Mouse (Mus musculus): ENCODE data around the gene Hexim1.

Gene Hexim1

DNA sequence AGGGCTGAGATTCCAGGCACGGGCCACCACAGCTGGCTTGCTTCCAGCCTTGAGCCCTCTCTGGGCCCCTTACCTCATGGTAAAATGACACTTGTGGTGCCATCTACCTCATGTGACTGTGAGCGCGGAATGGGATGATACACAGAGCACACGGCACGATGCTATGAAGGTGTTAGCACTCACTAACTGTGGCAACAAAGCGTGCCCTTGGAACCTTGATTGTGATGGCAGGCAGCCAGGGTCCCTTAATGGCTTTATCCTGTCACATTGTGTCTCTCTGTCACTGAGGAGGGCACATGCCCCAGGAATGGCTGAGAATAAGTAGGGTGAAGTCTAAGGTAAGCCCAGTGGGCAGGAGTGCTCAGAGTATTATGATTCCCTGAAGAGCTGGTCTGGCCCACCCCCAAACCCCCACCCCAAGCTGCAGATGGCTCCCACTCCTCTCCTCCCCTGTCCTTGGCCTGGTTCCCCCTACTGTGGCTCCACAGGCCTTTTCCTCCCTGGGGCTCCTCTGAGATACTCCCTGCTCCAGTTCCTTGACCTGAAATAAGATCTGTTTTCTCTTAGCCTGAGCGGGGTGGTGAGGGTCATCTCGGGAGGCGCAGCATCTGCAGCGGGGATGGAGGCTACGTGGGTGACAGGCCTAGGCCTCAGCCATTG is 17.4 kb upstream of the Hexim1 start:
- DNase-seq (ENCODE audit: low read depth), result no peak

GRCm38 (mm10) chr11:103099352-103099940 is 16.6 kb upstream of the Hexim1 start:
- DNase-seq (ENCODE audit: low read depth), result no peak

GRCm38 (mm10) chr11:103100361-103100760 is 15.7 kb upstream of the Hexim1 start:
- DNase-seq (ENCODE audit: low read depth), result no peak

- DNase-seq (ENCODE audit: low read depth), result no peak
Observed at GRCm38 (mm10) chr11:103101481-103101865, 14.6 kb upstream of the Hexim1 start, which contains the start of the genes Plcd3 and Acbd4. TSS of gene Plcd3 (minus strand) at chr11:103101658. TSS of gene Acbd4 (plus strand) at chr11:103101682.

DNA sequence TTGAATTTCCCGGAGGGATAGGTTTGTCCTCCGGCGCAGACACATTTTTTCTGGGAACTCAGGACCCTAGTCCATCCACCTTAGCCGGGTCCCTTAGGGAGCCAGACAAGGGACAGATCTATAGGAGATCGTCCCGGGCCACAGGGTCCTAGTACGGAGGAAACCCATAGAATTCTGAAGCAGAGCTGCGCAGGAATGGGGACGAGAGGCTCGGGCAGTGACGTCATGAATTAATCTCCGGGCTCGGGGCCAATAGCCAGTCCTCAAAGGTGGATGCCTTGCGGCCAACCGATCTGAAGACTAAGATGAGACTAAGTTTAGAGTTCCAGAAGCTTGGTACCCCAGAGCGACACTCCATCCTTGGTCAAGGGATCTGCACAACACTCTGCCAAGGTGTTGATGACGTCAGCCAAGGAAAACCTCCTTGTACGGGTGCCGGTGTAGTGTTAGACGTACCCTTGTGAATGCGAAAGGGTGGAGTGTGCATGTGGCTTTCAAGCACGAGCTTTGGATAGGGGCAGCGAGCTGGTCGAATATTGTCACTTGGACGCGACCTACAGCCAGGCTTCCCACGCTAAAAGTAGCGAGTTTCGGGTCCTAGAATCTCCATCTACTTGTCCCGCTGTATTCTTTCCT is 14.0 kb upstream of the Hexim1 start:
- no peak for DNase-seq (ENCODE audit: low read depth)

DNA sequence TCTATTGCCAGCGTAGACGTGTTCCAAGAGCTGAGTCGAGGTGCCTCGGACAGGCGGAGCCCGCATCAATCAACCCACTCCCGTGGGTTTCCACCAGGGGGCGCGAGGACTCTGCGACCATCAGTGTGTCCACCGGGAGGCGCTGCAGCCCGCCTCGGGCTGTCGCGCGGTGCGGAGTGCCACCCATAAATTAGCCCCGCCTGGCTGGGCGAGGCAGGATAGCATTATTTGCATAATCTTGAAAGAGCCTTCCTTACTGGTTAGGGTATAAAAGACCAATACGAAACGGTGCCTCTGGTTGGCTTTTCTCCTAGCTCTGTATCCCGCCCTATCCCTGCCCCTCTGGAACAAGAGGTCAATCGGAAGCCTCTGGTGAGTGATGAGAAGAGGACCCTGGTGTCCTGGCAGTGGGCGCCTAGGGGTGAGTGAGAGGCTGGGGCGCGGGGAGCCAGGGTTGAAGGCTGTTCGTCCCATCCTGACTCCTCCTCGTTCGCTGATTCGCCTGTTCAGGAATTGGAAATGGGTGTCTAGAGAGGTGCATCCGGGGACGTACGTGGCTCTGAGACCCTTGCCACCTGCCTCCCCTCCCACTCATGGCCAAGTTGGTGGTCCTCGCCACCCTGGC is 13.2 kb upstream of the Hexim1 start:
- DNase-seq (ENCODE audit: low read depth), result peak; percentile 95

DNA sequence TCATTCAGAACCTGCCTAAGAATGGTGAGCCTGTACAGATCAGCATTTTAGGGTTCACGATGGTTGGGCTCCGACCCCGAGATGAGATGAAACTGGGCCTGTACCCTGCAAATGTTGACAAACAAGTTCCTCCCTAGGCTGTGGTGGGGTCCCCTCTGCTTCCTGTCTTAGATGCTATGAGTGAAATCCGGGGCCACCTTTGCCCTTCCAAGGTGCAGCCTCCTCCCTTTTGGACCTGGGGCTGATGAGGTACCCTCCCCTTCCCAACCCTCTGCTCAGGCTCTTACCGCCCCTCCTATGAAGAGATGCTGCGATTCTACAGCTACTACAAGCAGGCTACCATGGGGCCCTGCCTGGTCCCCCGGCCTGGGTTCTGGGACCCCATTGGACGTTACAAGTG is 12.4 kb upstream of the Hexim1 start:
- no peak for DNase-seq (ENCODE audit: low read depth)

- DNase-seq (ENCODE audit: low read depth), result no peak
Observed at GRCm38 (mm10) chr11:103104469-103104868, 11.6 kb upstream of the Hexim1 start.

DNA sequence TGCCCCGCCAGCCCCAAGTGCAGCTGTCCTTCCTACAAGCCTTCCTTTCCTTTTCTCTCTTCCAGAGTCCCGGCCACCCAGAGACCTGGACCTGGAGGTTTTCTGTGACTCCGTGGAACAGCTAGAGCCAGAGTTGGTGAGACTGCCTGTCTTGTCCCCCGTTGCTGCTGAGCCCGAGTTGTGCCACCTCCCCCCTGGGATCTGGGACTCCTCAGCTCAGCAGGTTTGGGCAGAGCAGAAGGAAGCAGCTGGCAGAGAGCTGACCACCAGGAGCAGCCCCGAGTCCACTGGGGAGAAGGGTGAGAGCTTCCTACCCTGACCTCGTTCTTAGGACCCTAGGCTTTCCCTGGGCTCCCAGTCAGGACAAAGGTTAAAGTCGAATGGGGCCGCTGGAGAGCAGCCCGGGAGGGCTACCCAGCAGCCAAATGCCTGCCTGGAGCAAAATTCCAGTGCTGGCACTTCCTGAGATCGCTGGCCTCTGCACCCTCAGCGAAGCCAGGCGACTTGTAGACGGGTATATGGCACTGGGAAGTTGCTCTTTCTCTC is 10.8 kb upstream of the Hexim1 start:
- no peak for DNase-seq (ENCODE audit: low read depth)

- no peak for DNase-seq (ENCODE audit: low read depth)
Observed at GRCm38 (mm10) chr11:103105810-103106209, 10.2 kb upstream of the Hexim1 start.

DNA sequence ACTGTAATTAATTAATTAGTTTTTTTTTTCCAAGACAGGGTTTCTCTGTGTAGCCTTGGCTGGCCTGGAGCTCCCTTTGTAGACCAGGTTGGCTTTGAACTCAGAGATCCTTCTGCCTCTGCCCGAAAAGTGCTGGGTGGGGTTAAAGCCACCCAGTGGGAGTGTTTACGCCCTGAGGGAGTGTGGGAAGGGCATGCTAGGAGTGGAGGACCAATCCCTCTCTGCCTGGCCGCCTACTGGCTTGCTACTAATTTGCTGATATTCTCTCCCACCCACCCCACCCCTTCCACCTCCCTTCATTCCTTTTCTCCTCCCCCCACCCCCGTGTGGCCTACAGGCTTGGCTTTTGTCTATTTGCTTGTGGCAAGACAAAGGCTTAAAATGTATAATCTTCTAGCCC is 9.6 kb upstream of the Hexim1 start:
- no peak for DNase-seq (ENCODE audit: low read depth)

DNA sequence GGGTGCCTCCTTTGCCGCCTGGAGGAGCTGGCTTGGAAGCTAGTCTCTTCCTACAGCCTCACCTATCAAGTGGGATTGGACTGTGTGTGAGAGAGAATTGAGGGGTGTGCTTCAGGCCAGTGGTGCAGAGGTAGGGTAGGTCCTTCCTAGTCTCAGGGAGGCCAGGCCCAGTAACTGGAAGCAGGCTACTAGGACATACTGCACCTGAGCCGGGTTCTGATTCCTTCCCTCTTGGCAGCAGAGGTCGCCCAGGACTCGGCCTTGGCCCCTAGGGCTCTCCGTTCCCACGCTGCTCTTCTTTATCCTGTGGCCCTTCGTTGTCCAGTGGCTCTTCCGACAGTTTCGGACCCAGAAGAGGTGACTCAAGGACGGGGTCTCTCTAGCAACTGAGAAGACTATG is 4.7 kb upstream of the Hexim1 start:
- DNase-seq (ENCODE audit: low read depth), result no peak

DNA sequence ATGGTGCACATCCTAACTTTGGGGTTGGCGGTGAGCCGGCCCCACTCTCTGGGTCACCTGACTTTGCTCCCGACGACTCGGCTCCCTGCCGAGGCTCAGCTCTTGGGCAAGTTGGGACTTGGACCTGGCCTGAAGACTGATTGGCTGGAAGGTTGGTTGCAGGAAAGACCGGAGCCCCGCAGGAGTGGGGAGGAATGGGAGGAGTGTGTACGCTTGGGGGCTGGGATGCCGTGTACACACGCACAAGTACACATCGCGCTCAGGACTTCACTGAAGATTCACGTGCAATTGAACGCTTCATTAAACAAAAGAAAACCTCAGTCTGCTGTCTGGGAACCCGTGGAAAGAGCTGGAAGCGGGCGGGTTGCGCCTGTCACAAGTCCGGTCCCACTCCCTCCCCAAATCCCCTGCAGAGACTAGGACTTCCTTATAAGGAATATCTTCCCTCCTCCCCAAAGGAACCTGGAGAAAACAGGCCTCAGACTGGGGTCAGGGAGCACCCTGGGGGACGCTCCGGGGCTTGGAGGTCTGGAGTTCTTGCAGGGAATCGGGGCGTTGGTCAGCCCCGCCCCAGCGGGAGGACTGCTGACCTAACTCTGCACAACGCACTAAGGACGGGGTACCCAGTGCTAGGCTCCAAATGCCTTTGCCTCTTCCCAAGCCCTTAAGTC is 4.0 kb upstream of the Hexim1 start:
- DNase-seq (ENCODE audit: low read depth), result peak; percentile 67

- no peak for DNase-seq (ENCODE audit: low read depth)
Observed at GRCm38 (mm10) chr11:103112552-103112912, 3.5 kb upstream of the Hexim1 start.

DNA sequence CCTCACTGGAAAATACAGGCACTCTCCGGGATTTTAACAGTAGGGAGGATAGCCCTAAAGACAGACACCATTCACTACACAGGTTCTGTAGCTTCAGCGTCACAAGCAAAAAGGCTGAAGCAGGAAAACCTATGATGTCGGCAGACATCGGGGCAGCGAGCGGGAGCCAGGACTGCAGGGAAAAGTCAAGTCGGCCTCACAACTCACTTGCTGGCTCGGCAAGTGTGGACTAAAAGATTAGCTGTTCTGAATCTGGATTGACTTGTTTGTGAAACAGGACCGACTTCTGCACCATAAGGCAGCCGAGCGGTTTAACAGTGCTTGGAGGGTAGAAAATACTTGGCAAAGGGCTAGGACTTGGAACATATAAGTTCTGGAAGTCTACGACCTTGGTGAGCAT is 3.0 kb upstream of the Hexim1 start:
- DNase-seq (ENCODE audit: low read depth), result no peak

GRCm38 (mm10) chr11:103113771-103114170 is 2.3 kb upstream of the Hexim1 start:
- DNase-seq (ENCODE audit: low read depth), result no peak

GRCm38 (mm10) chr11:103114270-103114943 is 1.6 kb upstream of the Hexim1 start:
- no peak for DNase-seq (ENCODE audit: low read depth)

DNA sequence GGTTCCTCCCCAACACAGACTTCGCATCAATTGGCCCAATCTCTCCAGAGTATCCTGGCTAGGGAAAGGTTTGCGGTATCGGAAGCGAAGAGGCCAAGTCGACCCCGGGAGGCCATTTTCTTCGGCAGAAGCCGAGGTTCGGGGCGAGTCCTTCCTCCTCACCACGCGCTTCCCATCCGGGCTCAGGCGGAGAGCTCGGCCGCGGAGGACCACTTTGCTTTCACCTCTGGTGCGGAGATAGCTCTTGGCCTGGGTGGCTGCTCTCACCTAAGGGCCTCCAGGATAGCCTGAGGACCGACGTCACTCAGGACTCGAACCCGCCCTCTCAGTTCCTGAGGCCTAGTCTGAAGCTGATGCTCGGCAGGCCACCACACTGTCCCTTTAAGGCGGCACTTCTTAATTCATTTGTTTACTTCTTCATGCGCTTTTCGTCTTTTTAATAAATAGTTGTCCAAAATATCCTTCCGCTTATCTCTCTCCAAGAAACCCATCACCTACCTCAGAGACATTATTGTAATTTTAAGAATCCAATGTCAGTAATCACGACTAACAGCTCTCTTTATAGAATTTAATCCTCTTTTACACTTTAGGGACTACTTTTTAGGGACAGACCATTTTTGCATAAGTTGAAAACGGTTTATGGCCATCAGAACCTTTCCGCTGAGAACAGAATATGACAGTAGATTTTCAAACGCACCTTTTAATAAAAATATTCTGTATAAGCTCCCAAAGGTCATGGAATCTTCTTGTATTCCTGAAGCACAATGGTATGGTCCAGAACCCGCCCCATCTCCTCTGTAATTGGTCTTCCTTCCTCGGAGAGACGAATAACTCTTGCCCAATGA is 646 bp upstream of the Hexim1 start:
- DNase-seq (ENCODE audit: low read depth), result peak; percentile 73

DNA sequence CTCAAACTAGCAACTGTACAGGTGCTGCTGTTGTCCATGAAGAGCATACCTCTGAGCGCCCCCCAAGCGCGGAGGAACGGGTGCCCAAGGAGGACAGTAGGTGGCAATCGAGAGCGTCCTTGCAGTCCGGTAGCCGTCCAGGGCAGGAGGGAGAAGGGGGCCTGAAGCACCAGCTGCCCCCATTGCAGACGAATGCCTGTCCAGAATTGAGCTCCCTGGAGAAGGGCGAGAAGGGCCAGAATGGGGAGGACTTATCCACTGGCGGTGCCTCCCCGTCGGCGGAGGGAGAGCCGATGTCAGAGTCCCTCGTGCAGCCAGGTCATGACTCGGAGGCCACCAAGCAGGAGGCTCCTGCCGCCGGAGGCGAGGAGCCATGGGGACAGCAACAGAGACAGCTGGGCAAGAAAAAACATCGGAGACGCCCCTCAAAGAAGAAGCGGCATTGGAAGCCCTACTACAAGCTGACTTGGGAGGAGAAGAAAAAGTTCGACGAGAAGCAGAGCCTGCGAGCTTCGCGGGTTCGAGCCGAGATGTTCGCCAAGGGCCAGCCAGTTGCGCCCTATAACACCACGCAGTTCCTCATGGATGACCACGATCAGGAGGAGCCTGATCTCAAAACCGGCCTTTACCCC is 1.0 kb downstream of the Hexim1 start:
- no peak for DNase-seq (ENCODE audit: low read depth)

GRCm38 (mm10) chr11:103117591-103118009 is 1.6 kb downstream of the Hexim1 start:
- DNase-seq (ENCODE audit: low read depth), result no peak

Measured in fibroblast of lung, adult 2 months (primary cell).